Mouse (Mus musculus) megakaryocyte, embryonic 14.5 days (primary cell): ENCODE results near the gene Sez6l. TPM values are rescaled to one million over a fixed set of nuclear protein-coding genes. Genes with fewer than 3 reads are reported as not detected.

Experiments used
- H3K27me3 ChIP-seq: replicated peaks from 2 replicates; pipeline ENCODE3; 2012; ENCODE audit warnings: inconsistent platforms
- H3K36me3 ChIP-seq: replicated peaks from 2 replicates; pipeline ENCODE3; 2012; ENCODE audit warnings: low read length, inconsistent platforms, mixed read lengths
- H3K4me1 ChIP-seq: 2 replicates; pipeline ENCODE4 v1.6.1; 2012; ENCODE audit warnings: inconsistent platforms
- H3K4me3 ChIP-seq: replicated peaks from 2 replicates; pipeline ENCODE3; 2012; ENCODE audit warnings: moderate library complexity, mild to moderate bottlenecking, inconsistent platforms
- H3K9me3 ChIP-seq: 2 replicates; pipeline ENCODE4 v1.6.1; 2012; ENCODE audit warnings: inconsistent platforms
- FLI1 ChIP-seq: IDR thresholded peaks from 2 replicates; pipeline ENCODE4 v1.6.1; 2012; ENCODE audit warnings: low read length, inconsistent platforms, mixed read lengths
- GATA1 ChIP-seq: IDR thresholded peaks from 3 replicates; pipeline ENCODE4 v1.6.1; 2012; ENCODE audit warnings: mixed read lengths, low read length, inconsistent platforms, borderline replicate concordance
- polyA plus RNA-seq: library from polyadenylated mRNA; stranded (reverse); fragments of >175 nt; gene quantifications from 2 replicates; pipeline ENCODE4 v1.2.3, GENCODE M21; 2012; ENCODE audit warnings: low replicate concordance; ENCODE audit not compliant: insufficient read depth

Sez6l gene
- polyA plus RNA-seq, result not detected in 2 replicates

GRCm38 (mm10) chr5:112576993-112577670, at the start of gene Sez6l:
TSS of gene Sez6l (minus strand) at chr5:112577185.
- Histone ChIP-seq H3K27me3 (peaks cover 68% of the 10 kb centered on the region), H3K4me3 (no peak within 1 kb of the TSS), H3K9me3 (0 out of 2 replicates have a peak, but pooled peaks cover 4% of the 10 kb centered on the region), H3K4me1 (no peaks in the 10 kb centered on the region), H3K36me3 (no peaks in the 10 kb centered on the region)
- TF ChIP-seq FLI1, result no peak
- no peak for TF ChIP-seq GATA1

DNA sequence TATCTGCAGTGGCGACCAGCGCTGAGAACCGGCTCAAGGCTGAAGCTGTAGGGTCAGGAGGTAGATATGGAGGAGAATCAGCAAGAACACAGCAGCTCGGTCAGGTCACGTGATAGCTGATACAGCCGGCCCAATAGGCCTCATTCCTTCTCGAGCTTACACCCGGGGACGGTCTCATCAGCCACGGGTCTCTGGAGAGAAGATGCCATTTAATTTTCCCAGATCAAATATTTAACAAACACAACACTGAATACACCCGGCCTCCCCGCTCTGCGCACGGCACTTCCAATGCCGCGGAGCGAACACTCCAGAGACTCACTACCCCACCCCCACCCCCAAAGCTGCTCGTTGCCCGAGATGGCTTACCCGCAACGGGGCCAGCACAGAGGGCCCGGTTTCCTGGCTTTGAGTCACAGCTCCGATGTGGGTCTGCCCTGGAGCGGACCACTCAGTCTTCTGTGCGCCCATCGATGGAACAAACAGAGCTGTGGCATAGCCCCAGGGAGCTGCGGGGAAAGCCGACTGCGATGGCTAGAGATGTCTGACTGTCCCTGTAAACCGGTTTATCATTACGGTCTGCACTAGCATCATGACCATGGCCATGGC, 48.7 kb upstream of the Sez6l start:
- Histone ChIP-seq H3K27me3 (peaks cover 16% of the 10 kb centered on the region), H3K9me3 (0 out of 2 replicates have a peak, but pooled peaks cover 3% of the 10 kb centered on the region), H3K4me1 (no peaks in the 10 kb centered on the region; the same call in 1 of the 2 replicates), H3K36me3 (no peaks in the 10 kb centered on the region), H3K4me3 (peak overlapping the region; percentile 59)
- TF ChIP-seq FLI1 (no peak), GATA1 (no peak)

DNA sequence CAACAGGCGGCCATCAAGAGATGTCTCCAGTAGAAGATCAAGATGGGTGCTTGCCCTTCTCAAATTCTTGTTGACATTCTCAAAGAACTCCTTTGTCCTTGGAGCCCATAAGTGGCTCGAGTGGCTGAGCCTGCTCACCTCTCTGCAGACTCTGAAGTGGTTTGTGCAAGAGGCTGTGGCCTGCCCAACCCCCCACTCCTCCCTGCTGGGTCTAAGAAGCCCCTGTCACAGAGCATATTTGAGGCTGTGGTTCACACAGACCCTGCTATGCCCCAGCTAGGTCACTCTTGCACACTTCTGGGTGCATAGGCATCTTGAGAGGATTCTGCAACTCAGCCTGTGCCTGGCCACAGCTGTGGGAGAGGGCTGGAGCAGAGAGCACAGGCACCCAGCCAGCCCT, 46.0 kb upstream of the Sez6l start:
- H3K9me3 ChIP-seq, result peaks cover 11% of the 10 kb centered on the region
- H3K36me3 ChIP-seq, result no peaks in the 10 kb centered on the region
- H3K27me3 ChIP-seq, result peaks cover 14% of the 10 kb centered on the region
- no peak for TF ChIP-seq FLI1
- no peak for TF ChIP-seq GATA1
- no peaks in the 10 kb centered on the region; the same call in 1 of the 2 replicates for H3K4me1 ChIP-seq
- no peak overlapping the region for H3K4me3 ChIP-seq

DNA sequence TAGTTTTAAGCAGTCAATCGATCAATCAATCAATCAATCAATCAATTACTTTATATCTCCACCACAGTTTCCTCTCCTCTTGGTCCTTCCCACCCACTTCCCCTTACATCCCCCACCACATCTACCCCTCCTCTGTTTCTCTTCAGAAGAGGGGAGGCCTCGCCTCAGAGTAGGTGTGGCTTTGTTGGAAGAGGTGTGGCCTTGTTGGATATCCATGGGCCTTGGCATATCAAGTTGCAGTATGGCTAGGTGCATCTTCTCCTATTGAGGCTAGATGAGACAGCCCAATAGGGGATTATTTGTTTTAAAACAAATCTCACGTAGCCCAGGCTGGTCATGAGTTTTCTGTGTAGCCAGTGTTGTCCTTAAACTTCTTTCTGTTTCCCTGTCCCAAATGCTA, 43.3 kb upstream of the Sez6l start:
- no peak overlapping the region for H3K4me3 ChIP-seq
- H3K4me1 ChIP-seq, result no peaks in the 10 kb centered on the region
- peaks cover 15% of the 10 kb centered on the region for H3K9me3 ChIP-seq
- peaks cover 3% of the 10 kb centered on the region for H3K27me3 ChIP-seq
- H3K36me3 ChIP-seq, result no peaks in the 10 kb centered on the region
- TF ChIP-seq GATA1, result no peak
- TF ChIP-seq FLI1, result no peak

- TF ChIP-seq FLI1, result no peak
- TF ChIP-seq GATA1, result no peak
- H3K36me3 ChIP-seq, result no peaks in the 10 kb centered on the region
- H3K4me3 ChIP-seq, result no peak overlapping the region
- peaks cover 15% of the 10 kb centered on the region for H3K9me3 ChIP-seq
- H3K27me3 ChIP-seq, result peaks cover 2% of the 10 kb centered on the region
- H3K4me1 ChIP-seq, result no peaks in the 10 kb centered on the region
Measured at GRCm38 (mm10) chr5:112619344-112619743, 42.4 kb upstream of the Sez6l start.

DNA sequence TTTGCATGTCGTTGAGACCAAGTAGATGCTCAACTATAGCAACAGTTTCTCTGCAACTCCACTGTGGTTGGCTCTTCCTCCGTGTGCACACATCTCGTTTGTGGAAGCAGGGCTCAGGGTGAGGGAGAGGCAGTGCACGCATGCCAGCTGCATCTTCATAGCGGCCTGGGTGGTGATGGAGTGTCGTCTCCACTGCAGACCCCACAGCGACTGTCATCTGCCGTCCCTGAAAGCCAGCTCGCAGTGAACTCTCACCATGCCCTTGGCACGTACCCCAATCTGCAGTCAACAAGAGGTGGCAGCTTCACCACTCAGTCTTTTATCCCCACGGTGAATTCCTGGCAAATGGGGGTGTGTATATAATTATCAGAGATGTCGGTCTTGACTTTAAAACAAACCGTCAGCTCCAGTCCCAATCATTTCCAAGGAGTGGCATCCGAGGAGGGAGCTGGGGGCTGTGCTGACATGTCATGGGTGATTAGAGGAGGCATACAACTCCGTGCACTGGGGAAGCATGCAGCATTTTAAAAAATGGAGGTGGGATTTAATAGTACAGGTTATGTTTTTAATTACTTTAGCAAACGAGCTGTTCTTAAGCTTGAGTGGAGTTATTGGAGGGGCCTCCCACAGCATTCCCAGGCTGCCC, 40.7 kb upstream of the Sez6l start:
- peak overlapping the region; percentile 51 for H3K4me3 ChIP-seq
- TF ChIP-seq GATA1, result no peak
- no peak for TF ChIP-seq FLI1
- peaks cover 15% of the 10 kb centered on the region for H3K9me3 ChIP-seq
- H3K27me3 ChIP-seq, result no peaks in the 10 kb centered on the region
- H3K36me3 ChIP-seq, result no peaks in the 10 kb centered on the region
- H3K4me1 ChIP-seq, result no peaks in the 10 kb centered on the region

- Histone ChIP-seq H3K27me3 (no peaks in the 10 kb centered on the region), H3K4me1 (no peaks in the 10 kb centered on the region), H3K4me3 (no peak overlapping the region), H3K36me3 (no peaks in the 10 kb centered on the region), H3K9me3 (peaks cover 15% of the 10 kb centered on the region)
- TF ChIP-seq FLI1 (no peak), GATA1 (no peak)
Measured at GRCm38 (mm10) chr5:112615946-112616617, 39.1 kb upstream of the Sez6l start.

DNA sequence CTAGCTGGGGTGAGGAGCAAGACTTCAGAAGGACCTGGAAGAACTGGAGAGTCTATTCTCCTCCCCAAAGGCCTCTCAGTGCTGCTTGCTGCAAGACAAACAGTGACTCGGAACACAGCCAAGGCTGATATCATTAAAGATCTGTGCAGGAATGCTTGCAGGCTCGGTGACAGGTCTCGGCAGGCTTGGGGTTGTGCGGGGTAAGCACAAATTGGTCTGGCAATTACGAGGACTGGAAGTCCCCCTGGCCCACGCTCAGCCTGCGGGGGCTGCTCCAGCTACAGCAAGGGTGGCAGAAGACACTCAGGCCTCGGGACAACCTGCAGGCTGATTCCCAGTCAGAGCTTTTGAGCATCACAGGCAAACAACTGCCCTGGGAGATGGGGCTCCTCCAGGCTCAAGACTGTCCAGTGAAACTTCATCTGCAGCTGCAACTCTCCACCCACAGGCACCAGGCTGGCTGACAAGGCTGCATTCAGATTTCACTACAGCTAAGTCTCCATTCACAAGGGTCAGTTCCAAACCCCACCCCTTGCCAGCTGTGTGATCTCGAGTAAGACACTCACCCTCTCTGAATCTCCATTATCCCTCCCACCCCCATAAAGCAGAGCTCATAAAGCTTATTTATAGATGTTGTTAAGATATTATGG, 31.0 kb upstream of the Sez6l start:
- Histone ChIP-seq H3K36me3 (no peaks in the 10 kb centered on the region), H3K27me3 (peaks cover 1% of the 10 kb centered on the region), H3K9me3 (no peaks in the 10 kb centered on the region), H3K4me1 (no peaks in the 10 kb centered on the region), H3K4me3 (no peak overlapping the region)
- TF ChIP-seq GATA1 (no peak), FLI1 (no peak)

DNA sequence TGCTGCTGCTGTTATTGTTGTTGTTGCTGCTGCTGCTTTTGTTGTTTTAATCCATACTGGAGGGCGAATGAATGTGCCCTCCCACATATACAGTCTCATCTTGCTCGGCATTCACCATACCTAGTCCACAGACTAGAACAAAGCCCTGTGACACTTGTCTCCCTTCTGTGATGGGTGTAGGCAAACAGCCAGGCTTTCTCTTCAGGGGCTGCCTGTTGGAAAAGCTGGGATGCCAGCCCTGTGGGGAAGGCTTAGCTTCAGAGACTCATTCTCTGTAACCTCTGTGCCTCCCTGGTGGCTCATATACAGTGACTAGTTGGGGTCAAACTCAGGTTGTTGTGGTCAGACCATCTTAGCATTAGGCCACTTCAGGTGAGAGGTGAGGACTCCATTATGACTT, 30.1 kb upstream of the Sez6l start:
- no peaks in the 10 kb centered on the region for H3K36me3 ChIP-seq
- H3K4me3 ChIP-seq, result no peak overlapping the region
- no peaks in the 10 kb centered on the region for H3K9me3 ChIP-seq
- H3K27me3 ChIP-seq, result peaks cover 1% of the 10 kb centered on the region
- no peaks in the 10 kb centered on the region for H3K4me1 ChIP-seq
- TF ChIP-seq FLI1 (no peak), GATA1 (no peak)
